Mouse (Mus musculus) liver, postnatal 0 days (tissue): ENCODE results near the gene Slc16a11.

Experiments
- CTCF ChIP-seq: sonication (generic); IDR thresholded peaks from 2 replicates; pipeline ENCODE4 v1.5.1; 2016; ENCODE audit warnings: antibody characterized with exemption, low read depth
- EP300 ChIP-seq: IDR thresholded peaks from 2 replicates; pipeline ENCODE4 v1.6.1; 2016; ENCODE audit warnings: antibody characterized with exemption, low read depth, mild to moderate bottlenecking

DNA sequence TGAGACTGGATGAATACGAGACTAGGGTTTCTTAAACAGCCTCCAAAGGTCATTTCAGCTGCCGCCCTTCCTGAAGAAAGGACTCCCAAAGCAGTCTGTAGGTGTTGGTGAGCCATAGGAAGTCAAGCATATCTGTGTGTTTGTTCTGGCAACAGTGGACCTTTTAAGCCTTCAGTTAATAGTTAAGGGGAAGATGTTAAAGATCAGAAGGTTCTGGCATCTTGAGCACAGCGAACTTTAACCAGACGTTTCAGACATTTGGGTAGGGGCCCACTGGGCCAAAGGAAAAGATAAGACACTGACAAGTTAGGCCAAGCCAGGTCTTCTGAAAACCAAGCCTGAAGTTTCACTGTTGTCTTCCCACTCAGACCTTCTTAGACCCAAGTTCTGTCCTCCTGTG lies 5.5 kb downstream of the Slc16a11 start:
- TF ChIP-seq CTCF (no peak), EP300 (no peak)
